ENCODE assay signal across 10 mouse cellular contexts in the genomic region with DNA sequence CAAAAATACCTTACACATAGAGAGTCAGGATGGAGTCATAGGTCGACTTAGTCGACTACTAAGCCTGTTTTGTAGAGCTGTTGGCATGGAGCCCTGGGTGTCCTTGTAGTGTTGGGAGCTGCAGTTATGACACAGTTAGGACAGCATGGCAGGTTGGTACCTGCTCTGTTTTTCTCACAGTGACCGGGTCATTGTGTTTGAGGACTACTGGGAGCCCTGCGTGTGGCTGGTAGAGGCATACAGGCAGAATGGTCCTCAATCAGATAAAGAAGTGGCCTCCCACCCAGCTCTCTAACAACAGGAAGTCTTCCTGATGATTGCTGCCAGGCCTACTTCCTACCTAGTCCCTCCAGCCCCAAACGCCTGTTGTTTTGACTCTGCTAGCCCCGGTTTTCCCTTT. TPM values are rescaled to one million over a fixed set of nuclear protein-coding genes. Genes with fewer than 3 reads are reported as not detected.
DNase-seq lines count a peak whose midpoint lies in the region; ATAC-seq and TF ChIP-seq lines count a peak whose summit lies in the region.
"Had no signal": no experiment of that assay in that cellular context is flagged by ENCODE, and none has a peak within 500 bp of the region (broad histone marks: within the 10 kb centered on the region; RNA-seq: fewer than 3 reads in every experiment).

No protein-coding gene starts in this region.

- H3K9me3 ChIP-seq in stomach, embryonic 15.5 days = no peaks in the 10 kb centered on the region
- H3K9me3 ChIP-seq in stomach, postnatal 0 days (ENCODE audit: control insufficient read depth, low read length) = no peaks in the 10 kb centered on the region
- H3K9me3 ChIP-seq in embryonic facial prominence, embryonic 14.5 days (ENCODE audit: control insufficient read depth, low read length) = no peaks in the 10 kb centered on the region
- H3K9me3 ChIP-seq in liver, embryonic 12.5 days (replicated peaks) = no peaks in the 10 kb centered on the region
- H3K9me3 ChIP-seq: embryonic facial prominence, embryonic 15.5 days; hindbrain, embryonic 10.5 days had no signal

- TF ChIP-seq CTCF in stomach, postnatal 0 days (IDR thresholded peaks at IDR 0.05; ENCODE audit: low read depth) = no peak
- TF ChIP-seq CTCF in left cerebral cortex, adult 2 months (IDR thresholded peaks at IDR 0.05) = no peak

- no peaks in the 10 kb centered on the region for H3K27me3 ChIP-seq in stomach, embryonic 15.5 days (replicated peaks)
- no peaks in the 10 kb centered on the region for H3K27me3 ChIP-seq in stomach, postnatal 0 days (ENCODE audit: control insufficient read depth, insufficient read depth, low read length)
- H3K27me3 ChIP-seq in embryonic facial prominence, embryonic 14.5 days (replicated peaks; ENCODE audit: control insufficient read depth, insufficient read depth, low read length) = no peaks in the 10 kb centered on the region
- no peaks in the 10 kb centered on the region for H3K27me3 ChIP-seq in liver, embryonic 12.5 days (replicated peaks)
- H3K27me3 ChIP-seq: embryonic facial prominence, embryonic 15.5 days had no signal

- no peak for TF ChIP-seq EP300 in stomach, postnatal 0 days (optimal IDR thresholded peaks at IDR 0.05)

- DNase-seq in stomach, postnatal 0 days (ENCODE audit: low spot score) = no peak
- DNase-seq in embryonic facial prominence, embryonic 14.5 days (ENCODE audit: low spot score) = peak; percentile 36
- DNase-seq in heart, postnatal 25 days (ENCODE audit: low spot score) = peak; percentile 19
- DNase-seq in gastrocnemius, postnatal 25 days = no peak
- DNase-seq in left cerebral cortex, adult 2 months (ENCODE audit: extremely low spot score in 1 of 2, low spot score in 2 of 2) = no peak
- DNase-seq: right cerebral cortex, adult 18-20 months had no signal

- no peak overlapping the region for H3K4me2 ChIP-seq in stomach, embryonic 15.5 days
- no peak overlapping the region for H3K4me2 ChIP-seq in stomach, postnatal 0 days (replicated peaks; ENCODE audit: low read depth)
- H3K4me2 ChIP-seq in embryonic facial prominence, embryonic 14.5 days (ENCODE audit: low read depth, low read length) = no peak overlapping the region
- no peak overlapping the region for H3K4me2 ChIP-seq in liver, embryonic 12.5 days
- H3K4me2 ChIP-seq: embryonic facial prominence, embryonic 15.5 days had no signal

- H3K36me3 ChIP-seq in stomach, embryonic 15.5 days = no peaks in the 10 kb centered on the region
- H3K36me3 ChIP-seq in stomach, postnatal 0 days (ENCODE audit: control insufficient read depth, insufficient read depth, low read length) = no peaks in the 10 kb centered on the region
- no peaks in the 10 kb centered on the region for H3K36me3 ChIP-seq in embryonic facial prominence, embryonic 14.5 days (ENCODE audit: control insufficient read depth, insufficient read depth, low read length)
- peaks cover 3% of the 10 kb centered on the region; the same call in 1 of the 2 replicates for H3K36me3 ChIP-seq in liver, embryonic 12.5 days
- H3K36me3 ChIP-seq: embryonic facial prominence, embryonic 15.5 days had no signal

- intact Hi-C loops in heart, postnatal 25 days (cut with DNase I) = loop anchor here (5.0 to 10.0 kb wide), 3 partner anchors 94 to 432 kb away; a partner anchor contains a TSS
- intact Hi-C loops in left cerebral cortex, adult 2 months (cut with DNase I) = no loop called here

- no peak; the same call in 1 of the 2 replicates for ATAC-seq in stomach, embryonic 15.5 days (ENCODE audit: insufficient read depth, low FRiP score, low read depth)
- no peak for ATAC-seq in stomach, postnatal 0 days (ENCODE audit: low FRiP score, low TSS enrichment)
- peak; percentile 27; the same call in 1 of the 2 replicates for ATAC-seq in embryonic facial prominence, embryonic 14.5 days (ENCODE audit: low read depth)
- ATAC-seq in liver, embryonic 12.5 days = peak; percentile 28; the same call in 1 of the 2 replicates

- H3K4me1 ChIP-seq in stomach, embryonic 15.5 days = peaks cover 33% of the 10 kb centered on the region; the same call in 1 of the 2 replicates
- 0 out of 2 replicates have a peak, but pooled peaks cover 2% of the 10 kb centered on the region for H3K4me1 ChIP-seq in stomach, postnatal 0 days (replicated peaks; ENCODE audit: control insufficient read depth, insufficient read depth)
- H3K4me1 ChIP-seq in embryonic facial prominence, embryonic 14.5 days (ENCODE audit: control insufficient read depth, insufficient read depth, low read length) = peaks cover 43% of the 10 kb centered on the region
- H3K4me1 ChIP-seq in liver, embryonic 12.5 days = peaks cover 58% of the 10 kb centered on the region

- H3K27ac ChIP-seq in stomach, embryonic 15.5 days = peak overlapping the region; percentile 31; the same call in 1 of the 2 replicates
- no peak overlapping the region; the same call in 1 of the 2 replicates for H3K27ac ChIP-seq in stomach, postnatal 0 days (replicated peaks)
- H3K27ac ChIP-seq in embryonic facial prominence, embryonic 14.5 days (replicated peaks; ENCODE audit: low read depth, low read length) = no peak overlapping the region
- H3K27ac ChIP-seq in liver, embryonic 12.5 days = no peak overlapping the region
- H3K27ac ChIP-seq in left cerebral cortex, adult 2 months = no peak overlapping the region
- H3K27ac ChIP-seq: embryonic facial prominence, embryonic 15.5 days; hindbrain, embryonic 10.5 days had no signal

- 41% methylated on average over 6 of the region's 6 CpGs for WGBS in stomach, embryonic 15.5 days
- WGBS in stomach, postnatal 0 days = 40% methylated on average over 6 of the region's 6 CpGs
- WGBS in embryonic facial prominence, embryonic 14.5 days = 29% methylated on average over 6 of the region's 6 CpGs
- WGBS in liver, embryonic 12.5 days (ENCODE audit: insufficient replicate concordance) = 16% methylated on average over 6 of the region's 6 CpGs

- H3K9ac ChIP-seq in stomach, embryonic 15.5 days = no peak overlapping the region
- H3K9ac ChIP-seq in stomach, postnatal 0 days (ENCODE audit: low read length) = no peak overlapping the region
- no peak overlapping the region for H3K9ac ChIP-seq in embryonic facial prominence, embryonic 14.5 days (ENCODE audit: low read depth, low read length)
- H3K9ac ChIP-seq in liver, embryonic 12.5 days = no peak overlapping the region
- H3K9ac ChIP-seq: embryonic facial prominence, embryonic 15.5 days had no signal

- no peak overlapping the region for H3K4me3 ChIP-seq in stomach, embryonic 15.5 days (replicated peaks)
- no peak overlapping the region for H3K4me3 ChIP-seq in stomach, postnatal 0 days (ENCODE audit: low read depth, low read length)
- no peak overlapping the region for H3K4me3 ChIP-seq in embryonic facial prominence, embryonic 14.5 days (ENCODE audit: low read depth, low read length)
- H3K4me3 ChIP-seq in liver, embryonic 12.5 days = no peak overlapping the region
- no peak overlapping the region for H3K4me3 ChIP-seq in left cerebral cortex, adult 2 months
- H3K4me3 ChIP-seq: embryonic facial prominence, embryonic 15.5 days; hindbrain, embryonic 10.5 days had no signal

RNA-seq across cellular contexts. Expression of a gene that starts 20.2 kb away (rescaled TPM):
- polyA plus RNA-seq in stomach, embryonic 15.5 days (2015; fragmentation: Nextera tagmentation; extraction: Ambion mirVana) = 9.4 and 13.1 TPM in 2 replicates
- polyA plus RNA-seq in stomach, postnatal 0 days (2015; fragmentation: Nextera tagmentation; extraction: Ambion mirVana) = 3.9 and 4.0 TPM in 2 replicates
- 9.1 and 11.2 TPM in 2 replicates for polyA plus RNA-seq in embryonic facial prominence, embryonic 14.5 days (2014; fragmentation: Nextera tagmentation; extraction: Ambion mirVana)
- 10 to 100 TPM; 44.1 to 44.2 TPM for total RNA-seq in heart, postnatal 25 days (2021)
- 5.4 and 5.7 TPM in 2 replicates for polyA plus RNA-seq in liver, embryonic 12.5 days (2016; fragmentation: Nextera tagmentation; extraction: Ambion mirVana)
- total RNA-seq in gastrocnemius, postnatal 25 days (2021) = 10 to 100 TPM; 12.3 to 12.5 TPM
- total RNA-seq in left cerebral cortex, adult 2 months (2021) = 100 to 1,000 TPM; 459 to 480 TPM

RNA-seq across cellular contexts. Expression of a gene that starts 47.7 kb away (rescaled TPM):
- 23.1 and 26.1 TPM in 2 replicates for polyA plus RNA-seq in stomach, embryonic 15.5 days (2015; fragmentation: Nextera tagmentation; extraction: Ambion mirVana)
- polyA plus RNA-seq in stomach, postnatal 0 days (2015; fragmentation: Nextera tagmentation; extraction: Ambion mirVana) = 20.0 and 20.5 TPM in 2 replicates
- 27.4 and 28.6 TPM in 2 replicates for polyA plus RNA-seq in embryonic facial prominence, embryonic 14.5 days (2014; fragmentation: Nextera tagmentation; extraction: Ambion mirVana)
- 10 to 100 TPM; 11.2 to 12.4 TPM for total RNA-seq in heart, postnatal 25 days (2021)
- polyA plus RNA-seq in liver, embryonic 12.5 days (2016; fragmentation: Nextera tagmentation; extraction: Ambion mirVana) = 11.9 and 12.7 TPM in 2 replicates
- 1 to 10 TPM; 7.6 to 9.2 TPM for total RNA-seq in gastrocnemius, postnatal 25 days (2021)
- 10 to 100 TPM; 22.4 to 24.1 TPM for total RNA-seq in left cerebral cortex, adult 2 months (2021)

Comparison
In these comparisons a context has a peak if more than half of its experiments do, and no peak if none do; other contexts are left out.
1. ATAC-seq: peak in embryonic facial prominence, embryonic 14.5 days (single experiment) and liver, embryonic 12.5 days (single experiment); none in stomach, embryonic 15.5 days (single experiment) and stomach, postnatal 0 days (single experiment).
2. DNase-seq: peak in embryonic facial prominence, embryonic 14.5 days (single experiment) and heart, postnatal 25 days (single experiment); none in stomach, postnatal 0 days (single experiment), gastrocnemius, postnatal 25 days (single experiment) and left cerebral cortex, adult 2 months (0 of 2).